Mouse (Mus musculus) kidney, adult 11 months (tissue): ENCODE measurements around the gene Rtn1.

Experiments
- DNase-seq: peaks from one replicate; pipeline ENCODE4 v3.0.0; 2022

Gene Rtn1

GRCm38 (mm10) chr12:72373916-72374615 is 34.8 kb downstream of the Rtn1 start:
- DNase-seq, result no peak

GRCm38 (mm10) chr12:72370081-72370480 is 38.8 kb downstream of the Rtn1 start:
- no peak for DNase-seq

GRCm38 (mm10) chr12:72366763-72367162 is 42.1 kb downstream of the Rtn1 start:
- no peak for DNase-seq

- DNase-seq, result no peak
Measured at GRCm38 (mm10) chr12:72366104-72366437, 42.8 kb downstream of the Rtn1 start.

- DNase-seq, result no peak
Measured at GRCm38 (mm10) chr12:72365231-72366103, 43.4 kb downstream of the Rtn1 start.

- no peak for DNase-seq
Measured at GRCm38 (mm10) chr12:72364543-72364942, 44.3 kb downstream of the Rtn1 start.

DNA sequence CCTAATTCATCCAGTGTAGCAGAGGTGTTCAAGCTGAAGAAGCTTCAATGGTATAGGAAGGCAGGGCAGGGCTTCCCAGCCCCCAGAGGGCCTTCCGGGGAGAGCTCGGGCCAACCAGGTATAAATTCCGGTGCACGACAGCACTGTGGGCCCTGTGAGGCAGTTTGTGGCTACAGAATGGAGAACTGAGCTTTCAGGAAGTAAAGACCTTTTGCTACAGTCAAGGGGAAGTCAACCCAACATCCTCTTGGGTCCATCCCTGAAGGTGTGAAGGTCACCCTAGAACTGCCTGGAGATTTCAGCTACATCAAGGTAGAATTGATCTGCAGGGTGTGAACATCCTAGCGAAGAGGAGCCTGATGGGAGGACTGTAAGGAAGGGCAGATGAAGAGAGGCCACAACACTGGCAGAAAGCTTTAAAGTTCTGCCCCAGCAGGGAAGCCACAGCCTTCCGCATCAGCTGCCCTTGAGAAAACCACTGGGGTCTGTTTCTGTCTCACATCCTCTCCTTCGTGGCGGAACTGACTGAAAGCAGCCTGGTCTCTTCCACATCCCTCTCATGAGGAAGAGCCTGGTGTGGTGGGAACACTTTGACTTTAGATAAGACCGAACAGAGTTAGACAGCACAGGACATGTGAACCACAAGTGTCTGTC is 47.0 kb downstream of the Rtn1 start:
- DNase-seq, result no peak

- DNase-seq, result no peak
Measured at GRCm38 (mm10) chr12:72360926-72361615, 47.8 kb downstream of the Rtn1 start.

- no peak for DNase-seq
Measured at GRCm38 (mm10) chr12:72359903-72360302, 49.0 kb downstream of the Rtn1 start.

GRCm38 (mm10) chr12:72357667-72358420 is 51.0 kb downstream of the Rtn1 start:
- DNase-seq, result no peak

GRCm38 (mm10) chr12:72354241-72354640 is 54.6 kb downstream of the Rtn1 start:
- no peak for DNase-seq

DNA sequence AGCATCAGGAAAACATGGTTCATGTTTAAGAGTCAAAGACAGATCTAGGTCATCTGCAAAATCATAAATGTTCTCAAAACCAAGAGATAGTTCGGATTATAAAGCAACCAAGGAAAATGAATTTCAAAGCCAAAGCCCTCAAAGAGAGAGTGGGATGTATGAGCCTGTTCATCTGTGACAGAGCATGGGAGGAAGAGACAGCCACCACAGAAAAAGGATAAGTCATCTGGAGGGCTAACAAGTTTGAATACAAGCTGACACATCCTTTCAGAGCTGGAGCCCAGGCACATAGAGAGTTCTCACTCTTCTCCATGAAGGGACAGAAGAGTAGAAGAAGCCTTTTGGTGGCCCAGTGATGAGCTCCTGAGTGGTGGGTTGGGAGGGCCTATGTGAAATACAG is 55.3 kb downstream of the Rtn1 start:
- DNase-seq, result no peak

DNA sequence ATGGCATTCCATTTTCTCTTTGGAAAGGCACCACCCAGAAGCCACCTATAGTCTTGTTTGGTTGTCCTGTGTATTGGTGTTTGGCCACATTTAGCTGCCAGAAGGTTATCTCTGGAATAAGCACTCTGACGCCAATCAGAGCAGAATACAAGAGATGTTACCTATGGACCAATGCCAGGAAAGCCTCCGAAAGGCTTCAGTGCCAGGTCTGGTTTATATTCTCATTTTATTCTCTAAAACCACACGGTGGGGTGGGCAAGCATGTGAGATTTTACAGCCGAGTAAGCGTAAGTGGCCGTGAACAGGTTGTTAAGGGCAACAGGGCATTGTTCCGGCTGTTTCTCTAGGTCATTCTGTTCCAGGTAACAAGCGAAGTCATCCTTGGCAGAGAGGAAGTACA is 60.3 kb downstream of the Rtn1 start:
- no peak for DNase-seq

GRCm38 (mm10) chr12:72347184-72347583 is 61.7 kb downstream of the Rtn1 start:
- no peak for DNase-seq

- DNase-seq, result no peak
Measured at GRCm38 (mm10) chr12:72343639-72344038, 65.2 kb downstream of the Rtn1 start.

DNA sequence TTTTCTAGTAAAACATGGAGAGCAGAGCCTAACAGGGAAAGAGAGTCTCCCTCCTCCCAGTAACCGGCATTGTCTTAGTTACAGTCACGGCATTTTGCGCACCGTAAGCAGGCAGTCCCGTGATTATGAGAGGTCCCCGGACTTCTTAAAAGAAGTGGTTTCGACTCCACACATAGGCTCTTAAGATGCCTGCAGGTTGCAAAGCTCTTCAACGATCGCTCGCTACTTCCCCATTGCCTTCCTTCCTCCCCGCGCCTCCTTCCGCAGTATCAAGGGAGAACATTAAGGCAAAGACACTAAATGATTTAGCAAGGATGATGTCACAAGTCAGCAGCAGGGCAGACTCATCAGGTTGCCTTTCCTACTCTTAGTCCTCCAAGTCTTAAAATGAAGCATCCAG is 72.8 kb downstream of the Rtn1 start:
- no peak for DNase-seq

GRCm38 (mm10) chr12:72332488-72333013 is 76.3 kb downstream of the Rtn1 start:
- DNase-seq, result no peak

GRCm38 (mm10) chr12:72331912-72332487 is 76.9 kb downstream of the Rtn1 start:
- DNase-seq, result no peak

DNA sequence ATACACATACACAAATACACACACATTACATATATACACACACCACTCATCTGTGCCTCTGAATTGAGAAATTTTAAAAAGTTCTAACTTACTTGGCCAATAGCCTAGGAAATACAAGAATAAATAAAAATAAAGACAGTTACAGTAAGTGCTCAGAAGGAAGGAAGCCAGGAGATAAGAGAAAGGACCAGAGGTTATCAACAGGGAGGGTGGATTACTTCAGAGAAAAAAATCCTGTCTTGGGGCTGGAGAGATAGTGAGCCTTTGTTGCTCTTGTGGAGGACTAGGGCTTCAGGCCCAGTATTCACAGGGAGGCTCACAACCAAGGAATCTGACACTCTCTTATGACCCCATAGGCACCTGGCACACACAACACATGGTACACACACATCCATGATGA is 82.8 kb downstream of the Rtn1 start:
- DNase-seq, result no peak

GRCm38 (mm10) chr12:72325025-72325424 is 83.8 kb downstream of the Rtn1 start:
- DNase-seq, result no peak

GRCm38 (mm10) chr12:72324210-72324871 is 84.5 kb downstream of the Rtn1 start:
- DNase-seq, result no peak
